In the genomic region with DNA sequence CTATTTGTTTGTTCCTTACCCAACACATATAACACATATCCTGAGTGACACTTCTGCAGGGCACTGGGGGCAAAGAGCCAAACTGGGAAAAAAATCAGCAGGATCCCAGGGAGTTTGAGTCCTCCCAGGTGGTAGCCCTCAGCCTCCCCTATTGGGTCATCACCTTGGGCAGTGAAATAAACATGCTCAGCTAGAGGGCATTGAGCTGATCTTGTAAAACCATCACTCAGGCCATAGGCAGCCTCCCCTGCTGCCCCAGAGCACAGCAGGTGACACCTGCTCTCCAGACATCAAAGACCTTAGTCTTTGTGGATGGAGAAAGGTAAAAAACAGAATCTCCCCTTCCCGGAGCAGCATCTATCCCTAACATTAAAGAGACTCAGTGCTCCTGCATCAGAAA, we compare ENCODE assay signal across 31 mouse cellular contexts. TPM values are rescaled to one million over a fixed set of nuclear protein-coding genes. Genes with fewer than 3 reads are reported as not detected.
DNase-seq lines count a peak whose midpoint lies in the region; ATAC-seq and TF ChIP-seq lines count a peak whose summit lies in the region.
"Had no signal": no experiment of that assay in that cellular context is flagged by ENCODE, and none has a peak within 500 bp of the region (broad histone marks: within the 10 kb centered on the region; RNA-seq: fewer than 3 reads in every experiment).

No protein-coding gene starts in this region.

- ATAC-seq in kidney, embryonic 14.5 days (ENCODE audit: low FRiP score, low TSS enrichment): peak; percentile 82; the same call in 1 of the 2 replicates
- no peak for ATAC-seq in midbrain, embryonic 11.5 days (ENCODE audit: low FRiP score)
- ATAC-seq in midbrain, embryonic 16.5 days: no peak
- no peak for ATAC-seq in lung, postnatal 0 days
- ATAC-seq: CD4-positive, CD25-positive, alpha-beta regulatory T cell, adult 4 months; forebrain, embryonic 15.5 days; hindbrain, postnatal 0 days; inflammation-experienced regulatory T-cells, adult 6 months; Patski had no signal

- H3K27me3 ChIP-seq in kidney, embryonic 14.5 days (ENCODE audit: control insufficient read depth, insufficient read depth, low read length): no peaks in the 10 kb centered on the region
- H3K27me3 ChIP-seq in kidney, adult 2 months (replicated peaks; ENCODE audit: control insufficient read depth, insufficient read depth, low read length): no peaks in the 10 kb centered on the region
- H3K27me3 ChIP-seq in midbrain, embryonic 11.5 days (ENCODE audit: control insufficient read depth, insufficient read depth, low read length): no peaks in the 10 kb centered on the region
- no peaks in the 10 kb centered on the region for H3K27me3 ChIP-seq in midbrain, embryonic 16.5 days (ENCODE audit: control insufficient read depth, insufficient read depth, low read depth, low read length)
- H3K27me3 ChIP-seq in lung, postnatal 0 days (replicated peaks; ENCODE audit: insufficient read depth, low read length): no peaks in the 10 kb centered on the region
- H3K27me3 ChIP-seq: embryonic facial prominence, embryonic 13.5 days; forebrain, embryonic 12.5 days; forebrain, embryonic 15.5 days; heart, embryonic 15.5 days; Patski had no signal

- H3K9me3 ChIP-seq in kidney, embryonic 14.5 days (ENCODE audit: control insufficient read depth, low read length): no peaks in the 10 kb centered on the region
- no peaks in the 10 kb centered on the region for H3K9me3 ChIP-seq in midbrain, embryonic 11.5 days (ENCODE audit: control insufficient read depth, low read length)
- H3K9me3 ChIP-seq in midbrain, embryonic 16.5 days (replicated peaks; ENCODE audit: control insufficient read depth, low read length, poor library complexity, severe bottlenecking): no peaks in the 10 kb centered on the region
- H3K9me3 ChIP-seq in lung, postnatal 0 days (ENCODE audit: low read length): no peaks in the 10 kb centered on the region
- H3K9me3 ChIP-seq: embryonic facial prominence, embryonic 10.5 days; embryonic facial prominence, embryonic 13.5 days; forebrain, embryonic 12.5 days; forebrain, embryonic 15.5 days; G1E; heart, embryonic 15.5 days had no signal

- H3K4me2 ChIP-seq in kidney, embryonic 14.5 days (replicated peaks; ENCODE audit: low read depth, low read length): no peak overlapping the region
- no peak overlapping the region for H3K4me2 ChIP-seq in midbrain, embryonic 11.5 days
- no peak overlapping the region for H3K4me2 ChIP-seq in midbrain, embryonic 16.5 days (ENCODE audit: low read length)
- H3K4me2 ChIP-seq in lung, postnatal 0 days (replicated peaks; ENCODE audit: low read depth, low read length): no peak overlapping the region
- H3K4me2 ChIP-seq: embryonic facial prominence, embryonic 13.5 days; forebrain, embryonic 12.5 days; forebrain, embryonic 15.5 days; heart, embryonic 11.5 days; heart, embryonic 15.5 days; hindbrain, embryonic 14.5 days had no signal

- H3K36me3 ChIP-seq in kidney, embryonic 14.5 days (ENCODE audit: control insufficient read depth, insufficient read depth, low read length): no peaks in the 10 kb centered on the region
- H3K36me3 ChIP-seq in kidney, adult 2 months (ENCODE audit: control insufficient read depth, insufficient read depth, low read length): no peaks in the 10 kb centered on the region
- no peaks in the 10 kb centered on the region for H3K36me3 ChIP-seq in midbrain, embryonic 11.5 days (ENCODE audit: control insufficient read depth, insufficient read depth, low read length)
- H3K36me3 ChIP-seq in midbrain, embryonic 16.5 days (ENCODE audit: control insufficient read depth, insufficient read depth, low read length): no peaks in the 10 kb centered on the region
- no peaks in the 10 kb centered on the region for H3K36me3 ChIP-seq in lung, postnatal 0 days (ENCODE audit: insufficient read depth, low read length)
- H3K36me3 ChIP-seq: embryonic facial prominence, embryonic 10.5 days; embryonic facial prominence, embryonic 13.5 days; forebrain, embryonic 12.5 days; forebrain, embryonic 15.5 days; G1E; heart, embryonic 15.5 days had no signal

- no peak overlapping the region for H3K9ac ChIP-seq in kidney, embryonic 14.5 days (ENCODE audit: low read depth, low read length)
- H3K9ac ChIP-seq in midbrain, embryonic 11.5 days (ENCODE audit: low read length): no peak overlapping the region
- no peak overlapping the region for H3K9ac ChIP-seq in midbrain, embryonic 16.5 days (ENCODE audit: low read depth, low read length)
- no peak overlapping the region for H3K9ac ChIP-seq in lung, postnatal 0 days (replicated peaks; ENCODE audit: low read depth)
- H3K9ac ChIP-seq: embryonic facial prominence, embryonic 13.5 days; forebrain, embryonic 12.5 days; forebrain, embryonic 15.5 days; heart, embryonic 15.5 days; hindbrain, embryonic 14.5 days had no signal

- H3K4me3 ChIP-seq in kidney, embryonic 14.5 days (ENCODE audit: low read length): no peak overlapping the region
- no peak overlapping the region for H3K4me3 ChIP-seq in kidney, adult 2 months (ENCODE audit: insufficient read depth, low read depth, low read length)
- H3K4me3 ChIP-seq in midbrain, embryonic 11.5 days (ENCODE audit: low read depth, low read length): no peak overlapping the region
- no peak overlapping the region for H3K4me3 ChIP-seq in midbrain, embryonic 16.5 days (ENCODE audit: low read depth, low read length)
- H3K4me3 ChIP-seq in lung, postnatal 0 days (ENCODE audit: low read depth, low read length): no peak overlapping the region
- H3K4me3 ChIP-seq: embryonic facial prominence, embryonic 10.5 days; embryonic facial prominence, embryonic 13.5 days; erythroblast, embryonic 14.5 days; forebrain, embryonic 12.5 days; forebrain, embryonic 15.5 days; heart, adult 2 months; heart, embryonic 15.5 days had no signal

- TF ChIP-seq POLR2A in kidney, adult 2 months (IDR thresholded peaks at IDR 0.05; ENCODE audit: low read depth, low read length): no peak

- no peak overlapping the region for H3K27ac ChIP-seq in kidney, embryonic 14.5 days (ENCODE audit: low read depth, low read length)
- H3K27ac ChIP-seq in kidney, adult 2 months (ENCODE audit: insufficient read depth, low read depth, low read length): no peak overlapping the region
- no peak overlapping the region for H3K27ac ChIP-seq in midbrain, embryonic 11.5 days (ENCODE audit: low read depth, low read length)
- H3K27ac ChIP-seq in midbrain, embryonic 16.5 days (ENCODE audit: low read length): no peak overlapping the region
- H3K27ac ChIP-seq in lung, postnatal 0 days (ENCODE audit: low read length): no peak overlapping the region
- H3K27ac ChIP-seq: embryonic facial prominence, embryonic 10.5 days; embryonic facial prominence, embryonic 13.5 days; forebrain, embryonic 12.5 days; forebrain, embryonic 15.5 days; heart, adult 2 months; heart, embryonic 15.5 days; hindbrain, embryonic 14.5 days; hindbrain, postnatal 0 days had no signal

- H3K4me1 ChIP-seq in kidney, embryonic 14.5 days (ENCODE audit: control insufficient read depth, insufficient read depth, low read length): 0 out of 2 replicates have a peak, but pooled peaks cover 5% of the 10 kb centered on the region
- H3K4me1 ChIP-seq in kidney, adult 2 months (ENCODE audit: control insufficient read depth, insufficient read depth, low read length): no peaks in the 10 kb centered on the region
- H3K4me1 ChIP-seq in midbrain, embryonic 11.5 days (ENCODE audit: control insufficient read depth, insufficient read depth, low read length): no peaks in the 10 kb centered on the region
- H3K4me1 ChIP-seq in midbrain, embryonic 16.5 days (ENCODE audit: control insufficient read depth, insufficient read depth, low read length): no peaks in the 10 kb centered on the region
- H3K4me1 ChIP-seq in lung, postnatal 0 days (ENCODE audit: insufficient read depth, low read depth, low read length): no peaks in the 10 kb centered on the region
- H3K4me1 ChIP-seq: embryonic facial prominence, embryonic 13.5 days; forebrain, embryonic 12.5 days; forebrain, embryonic 15.5 days had no signal

- TF ChIP-seq EP300 in lung, postnatal 0 days (IDR thresholded peaks at IDR 0.05): no peak

- WGBS in kidney, embryonic 14.5 days: 0% methylated on average over 1 of the region's 1 CpGs
- 26% methylated on average over 1 of the region's 1 CpGs for WGBS in kidney, adult 2 months
- 15% methylated on average over 1 of the region's 1 CpGs for WGBS in midbrain, embryonic 11.5 days
- WGBS in midbrain, embryonic 16.5 days: 15% methylated on average over 1 of the region's 1 CpGs
- 11% methylated on average over 1 of the region's 1 CpGs for WGBS in lung, postnatal 0 days

- no peak for TF ChIP-seq CTCF in kidney, adult 2 months (conservative IDR thresholded peaks at IDR 0.05; ENCODE audit: insufficient read depth, insufficient read length, low read depth, low read length)
- TF ChIP-seq CTCF in lung, postnatal 0 days (IDR thresholded peaks at IDR 0.05): no peak

- DNase-seq in kidney, adult 2 months: no peak
- DNase-seq in midbrain, embryonic 11.5 days (ENCODE audit: low spot score, missing footprints): peak; percentile 31
- DNase-seq in ZHBTc4 (ENCODE audit: low read depth, low spot score): peak; percentile 30
- no peak for DNase-seq in lung, postnatal 25 days (ENCODE audit: low spot score)
- DNase-seq in lung, postnatal 0 days (ENCODE audit: low spot score): no peak
- DNase-seq: adrenal gland, adult 2 months; adrenal gland, postnatal 14 days; cerebellum, adult 11-12 months; cerebellum, adult 8-10 months; cerebellum, postnatal 10 days; cerebellum, postnatal 36 days; embryo, embryonic 11 days; gastrocnemius, postnatal 25 days; heart, adult 2 months; heart, postnatal 10 days; heart, postnatal 4 days had no signal

RNA-seq across cellular contexts. Expression of gene Acsl3, which starts 57.0 kb away (rescaled TPM):
- 45.8 and 97.7 TPM in 2 replicates for polyA plus RNA-seq in kidney, embryonic 14.5 days (2014; fragmentation: Nextera tagmentation; extraction: Ambion mirVana)
- polyA plus RNA-seq in kidney, adult 2 months (2012; rRNA removed): 7.3 and 12.9 TPM in 2 replicates
- polyA plus RNA-seq in midbrain, embryonic 11.5 days (2014; fragmentation: Nextera tagmentation; extraction: Ambion mirVana): 97.9 and 109 TPM in 2 replicates
- 111 and 120 TPM in 2 replicates for polyA plus RNA-seq in midbrain, embryonic 16.5 days (2015; fragmentation: Nextera tagmentation; extraction: Ambion mirVana)
- polyA plus RNA-seq in lung, postnatal 0 days (2015; fragmentation: Nextera tagmentation; extraction: Ambion mirVana): 22.7 and 23.3 TPM in 2 replicates

RNA-seq across cellular contexts. Expression of gene Utp14b, which starts 57.2 kb away (rescaled TPM):
- polyA plus RNA-seq in kidney, embryonic 14.5 days (2014; fragmentation: Nextera tagmentation; extraction: Ambion mirVana): 3.0 and 7.6 TPM in 2 replicates
- 0.45 and 0.69 TPM in 2 replicates for polyA plus RNA-seq in kidney, adult 2 months (2012; rRNA removed)
- 5.3 and 6.0 TPM in 2 replicates for polyA plus RNA-seq in midbrain, embryonic 11.5 days (2014; fragmentation: Nextera tagmentation; extraction: Ambion mirVana)
- 1.6 and 1.8 TPM in 2 replicates for polyA plus RNA-seq in midbrain, embryonic 16.5 days (2015; fragmentation: Nextera tagmentation; extraction: Ambion mirVana)
- polyA plus RNA-seq in lung, postnatal 0 days (2015; fragmentation: Nextera tagmentation; extraction: Ambion mirVana): 0.96 and 0.97 TPM in 2 replicates

Comparison
In these comparisons a context has a peak if more than half of its experiments do, and no peak if none do; other contexts are left out.
1. DNase-seq: peak in midbrain, embryonic 11.5 days (single experiment) and ZHBTc4 (single experiment); none in kidney, adult 2 months (single experiment), lung, postnatal 25 days (single experiment) and lung, postnatal 0 days (single experiment).